Mouse (Mus musculus) G1E-ER4 (cell line): Measurements from ENCODE around the gene Msrb2. TPM values are rescaled to one million over a fixed set of nuclear protein-coding genes. Genes with fewer than 3 reads are reported as not detected.

Experiments used
- GATA1 ChIP-seq: IDR thresholded peaks from one replicate; pipeline ENCODE4 v1.8.0; 2012; ENCODE audit warnings: low read length, inconsistent platforms
- polyA plus RNA-seq: library from polyadenylated mRNA; stranded (reverse); fragments of >175 nt; gene quantifications from 2 replicates; pipeline ENCODE4 v1.2.3, GENCODE M21; 2012

The Msrb2 gene
- not detected in 2 replicates for polyA plus RNA-seq

- no peak for TF ChIP-seq GATA1
These were observed at the start of gene Msrb2 for GRCm38 (mm10) chr2:19371390-19372158. Msrb2 (plus strand) TSS chr2:19371440.

GRCm38 (mm10) chr2:19322448-19322847 lies 48.8 kb upstream of the Msrb2 start:
- TF ChIP-seq GATA1: no peak

GRCm38 (mm10) chr2:19326376-19326775 lies 44.9 kb upstream of the Msrb2 start:
- TF ChIP-seq GATA1: no peak

GRCm38 (mm10) chr2:19327811-19328210 lies 43.4 kb upstream of the Msrb2 start:
- no peak for TF ChIP-seq GATA1

GRCm38 (mm10) chr2:19343901-19344635 lies 27.2 kb upstream of the Msrb2 start:
- TF ChIP-seq GATA1: no peak

- no peak for TF ChIP-seq GATA1
These were observed 26.4 kb upstream of the Msrb2 start for GRCm38 (mm10) chr2:19344636-19345413.

GRCm38 (mm10) chr2:19345414-19345964 lies 25.8 kb upstream of the Msrb2 start:
- no peak for TF ChIP-seq GATA1

GRCm38 (mm10) chr2:19348454-19348853 lies 22.8 kb upstream of the Msrb2 start:
- no peak for TF ChIP-seq GATA1

- TF ChIP-seq GATA1: no peak
These were observed 21.1 kb upstream of the Msrb2 start for GRCm38 (mm10) chr2:19350167-19350566.

- no peak for TF ChIP-seq GATA1
These were observed 19.5 kb upstream of the Msrb2 start for GRCm38 (mm10) chr2:19351615-19352253.

GRCm38 (mm10) chr2:19353158-19353557 lies 18.1 kb upstream of the Msrb2 start:
- no peak for TF ChIP-seq GATA1

GRCm38 (mm10) chr2:19362880-19363279 lies 8.4 kb upstream of the Msrb2 start:
- TF ChIP-seq GATA1: no peak

- no peak for TF ChIP-seq GATA1
These were observed 4.8 kb upstream of the Msrb2 start for GRCm38 (mm10) chr2:19366426-19366825.

GRCm38 (mm10) chr2:19367114-19367513 lies 4.1 kb upstream of the Msrb2 start:
- no peak for TF ChIP-seq GATA1

- no peak for TF ChIP-seq GATA1
These were observed 2.5 kb downstream of the Msrb2 start for GRCm38 (mm10) chr2:19373695-19374094.

GRCm38 (mm10) chr2:19380446-19380950 lies 9.3 kb downstream of the Msrb2 start:
- no peak for TF ChIP-seq GATA1
